Mouse (Mus musculus): ENCODE results near the gene Olfr970.
"Not testable (repeated sequence)": the region's sequence is repeated elsewhere in the genome, so short reads cannot be mapped to it uniquely, and the experiment has no call there.

The Olfr970 gene

DNA sequence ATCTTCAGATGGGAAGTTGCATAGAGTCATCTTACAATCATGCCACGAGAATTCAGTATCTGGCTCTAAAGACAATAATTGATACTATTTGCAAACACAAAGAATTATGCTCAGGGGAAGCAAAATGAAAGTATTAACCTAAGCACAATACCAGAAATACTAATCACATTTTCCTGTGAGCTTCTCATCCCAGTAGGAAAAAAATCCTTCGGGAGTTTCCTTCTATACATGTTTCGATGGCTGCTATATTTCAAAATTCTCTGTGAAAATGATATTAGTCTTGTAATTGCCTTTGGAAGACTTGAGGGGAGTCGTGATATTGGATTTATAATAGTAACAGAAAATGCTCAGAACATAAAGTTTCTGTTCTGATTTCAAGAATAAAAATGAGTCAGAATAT, at the start of gene Olfr970:
TSS of gene Olfr970 (plus strand) at position 301 of the 400 bp plus-strand sequence.
- no peak for DNase-seq (ENCODE audit: extremely low spot score, low read depth, low spot score)

DNA sequence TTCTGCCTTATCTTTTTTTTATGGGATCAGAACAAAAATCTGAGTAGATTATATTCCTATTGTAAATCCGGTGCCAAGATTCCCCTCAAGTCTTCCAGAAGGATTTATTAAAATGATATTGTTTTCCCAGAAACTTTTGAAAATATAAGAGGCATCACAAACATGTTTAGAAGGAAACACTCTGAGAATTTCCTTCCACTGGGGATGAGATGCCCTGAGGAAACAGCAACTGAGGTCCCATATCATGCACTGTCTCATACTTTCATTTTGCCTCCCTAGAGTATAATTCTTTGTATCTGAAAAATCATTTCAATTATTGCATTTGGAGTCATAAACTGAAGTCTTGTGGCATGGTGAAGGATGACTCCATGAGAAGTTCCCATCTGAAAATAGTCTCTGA, 25.5 kb upstream of the Olfr970 start, which contains the start of gene Olfr968:
TSS of gene Olfr968 (minus strand) at position 101 of the 400 bp plus-strand sequence.
- no peak for DNase-seq (ENCODE audit: extremely low spot score, low read depth, low spot score)

- DNase-seq (ENCODE audit: extremely low spot score, low read depth, low spot score): no peak
These were observed 18.1 kb upstream of the Olfr970 start, which contains the start of gene Olfr969 for GRCm38 (mm10) chr9:39790558-39790957. TSS of gene Olfr969 (plus strand) at chr9:39790945.

GRCm38 (mm10) chr9:39836576-39836975, 27.9 kb downstream of the Olfr970 start, which contains the start of gene Olfr971:
TSS of gene Olfr971 (plus strand) at chr9:39836876.
- not testable (repeated sequence) for DNase-seq (ENCODE audit: extremely low spot score, low read depth, low spot score)

DNA sequence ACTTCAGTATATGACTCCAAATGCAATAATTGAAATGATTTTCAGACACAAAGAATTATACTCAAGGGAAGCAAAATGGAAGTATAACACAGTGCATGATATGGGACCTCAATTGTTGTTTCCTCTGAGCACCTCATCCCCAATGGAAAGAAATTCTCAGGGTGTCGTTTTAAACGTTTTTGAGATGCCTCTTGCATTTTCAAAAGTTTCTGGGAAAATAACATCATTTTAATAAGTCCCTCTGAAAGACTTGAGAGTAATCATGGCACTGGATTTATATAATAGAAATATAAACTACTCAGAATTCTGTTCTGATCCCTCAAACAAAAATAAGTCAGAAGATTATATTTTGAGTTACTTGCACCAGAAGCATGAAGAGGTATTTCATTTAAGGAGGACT, 57.5 kb downstream of the Olfr970 start, which contains the start of gene Olfr972:
TSS of gene Olfr972 (plus strand) at position 301 of the 400 bp plus-strand sequence.
- DNase-seq (ENCODE audit: extremely low spot score, low read depth, low spot score): no peak
